Mouse (Mus musculus): ENCODE data around the gene Chchd3. TPM values are rescaled to one million over a fixed set of nuclear protein-coding genes. Genes with fewer than 3 reads are reported as not detected.

Chchd3 gene
- 241 and 274 TPM in 2 replicates for total RNA-seq (2017)

DNA sequence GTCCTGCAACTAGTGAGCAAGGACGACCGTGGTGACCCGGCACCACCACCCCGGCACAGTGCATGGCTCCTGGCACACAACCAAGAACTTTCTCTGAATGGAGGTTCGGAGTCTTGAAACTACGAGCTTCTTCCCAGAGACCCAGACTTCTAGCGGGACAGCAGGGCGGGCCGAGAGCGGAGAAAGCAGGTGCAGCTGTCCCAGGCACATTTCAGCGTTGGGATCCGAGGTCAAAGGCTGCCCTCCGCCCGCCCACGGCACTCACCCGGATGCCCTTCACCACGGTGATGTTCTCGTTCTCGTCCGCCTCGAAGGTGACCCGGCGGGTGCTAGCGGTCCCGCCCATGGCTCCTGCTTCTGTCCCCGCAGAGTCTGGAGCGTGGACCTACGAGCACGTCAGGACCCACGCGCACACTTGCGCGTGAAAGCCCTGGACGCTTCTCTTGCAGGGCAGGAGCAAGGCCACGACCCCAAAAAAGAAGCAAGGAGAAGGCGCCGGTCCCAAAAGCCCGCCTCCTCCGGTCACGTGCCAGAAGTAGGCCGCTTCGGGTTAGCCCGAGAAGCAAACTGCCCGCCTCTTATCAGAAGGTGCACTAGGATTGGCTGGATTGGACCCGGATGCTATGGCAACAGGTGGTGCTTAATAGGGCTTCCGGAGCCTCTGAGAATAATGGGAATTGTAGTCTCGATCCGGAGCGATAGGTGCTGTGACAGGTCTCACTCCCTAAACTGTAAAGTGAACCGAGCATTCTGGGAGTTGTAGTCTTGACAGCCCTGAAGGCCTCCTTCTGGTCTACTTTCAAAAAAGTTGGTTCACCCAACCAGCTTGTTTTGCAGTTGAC lies at the start of gene Chchd3:
TSS of gene Chchd3 (minus strand) at position 526 of the 842 bp plus-strand sequence.
- ATAC-seq (replicated peaks; ENCODE audit: low read depth, poor library complexity, severe bottlenecking) = peak; percentile 99

DNA sequence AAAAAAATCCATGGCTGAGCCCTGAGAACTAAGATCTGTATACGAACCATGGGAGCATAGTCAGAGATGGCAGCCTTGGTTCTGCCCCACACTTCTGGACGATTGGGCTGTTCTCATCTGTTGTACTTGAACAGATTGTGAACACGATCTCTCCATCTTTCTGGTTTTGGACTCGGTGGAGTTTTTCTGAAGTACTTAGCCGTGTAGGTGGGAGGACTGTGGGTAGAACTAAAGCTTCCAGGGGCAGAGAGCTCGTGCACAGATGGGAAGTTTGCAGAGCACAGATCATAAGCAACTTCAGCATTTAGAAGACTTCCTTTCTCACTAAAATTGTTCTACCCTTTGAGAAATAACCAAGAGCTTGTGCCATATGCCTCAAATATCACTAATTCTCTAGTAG lies 44.6 kb upstream of the Chchd3 start:
- no peak for ATAC-seq (replicated peaks; ENCODE audit: low read depth, poor library complexity, severe bottlenecking)

DNA sequence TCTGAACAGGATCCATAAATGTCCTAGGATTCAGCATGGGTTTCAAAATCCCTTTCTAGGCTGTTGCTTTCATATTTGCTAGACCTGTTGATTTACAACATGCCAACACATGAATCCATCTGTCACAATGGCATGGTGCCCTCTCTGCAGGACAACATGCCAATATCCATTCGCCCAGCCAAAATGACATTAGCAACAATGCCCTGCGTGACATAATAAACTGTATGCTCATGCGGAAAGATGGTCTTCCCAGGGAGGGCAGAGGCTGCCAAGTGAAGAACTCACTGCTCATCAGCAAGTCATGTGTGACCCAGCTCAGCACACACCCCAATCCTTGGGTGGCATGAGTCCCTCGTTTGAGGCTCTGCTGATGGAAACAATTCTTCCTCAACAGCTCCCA lies 38.8 kb upstream of the Chchd3 start:
- no peak for ATAC-seq (replicated peaks; ENCODE audit: low read depth, poor library complexity, severe bottlenecking)

DNA sequence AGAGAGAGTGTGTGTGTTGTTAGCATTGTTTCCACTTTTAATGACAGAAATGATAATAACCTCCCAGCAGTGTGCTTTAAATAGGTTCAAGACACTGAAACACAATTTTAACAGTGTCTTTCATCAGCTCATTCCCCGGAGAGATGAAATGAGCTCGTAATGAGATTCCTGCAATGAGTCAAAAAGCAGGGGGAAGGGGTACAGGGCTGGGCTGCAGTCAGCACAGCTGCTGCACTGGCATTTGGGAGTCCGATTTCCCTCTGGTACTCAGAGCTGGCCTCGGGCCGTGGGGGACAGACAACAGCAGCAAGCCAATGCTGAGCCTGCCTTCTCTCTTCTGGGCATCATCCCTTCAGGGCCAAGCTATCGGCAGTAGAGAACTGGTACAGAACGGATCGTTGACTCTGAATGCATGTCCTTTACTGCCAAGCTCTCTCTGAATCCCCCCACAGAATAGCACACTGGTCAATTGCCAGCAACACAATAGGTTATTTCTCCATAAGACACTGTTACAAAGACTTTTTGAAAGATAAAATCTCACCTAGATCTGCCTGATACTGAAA lies 34.7 kb upstream of the Chchd3 start:
- ATAC-seq (replicated peaks; ENCODE audit: low read depth, poor library complexity, severe bottlenecking) = no peak

DNA sequence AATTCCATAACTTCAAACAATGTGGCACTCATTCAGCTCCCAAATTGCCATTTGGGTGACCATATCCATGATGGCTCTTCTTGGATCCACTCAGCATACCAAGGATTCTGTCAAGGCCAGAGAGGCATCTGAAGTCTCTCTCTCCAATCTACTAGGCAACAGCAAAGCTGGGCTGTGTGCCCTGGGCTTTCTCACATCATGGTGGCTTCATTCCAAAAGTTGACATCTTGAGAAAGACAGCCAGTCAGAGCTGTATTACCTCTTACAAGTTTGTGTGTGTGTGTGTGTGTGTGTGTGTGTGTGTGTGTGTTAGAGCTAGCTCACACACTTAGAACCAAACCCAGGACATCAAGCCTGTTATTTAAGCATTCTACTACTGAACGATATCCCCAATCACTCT lies 20.1 kb upstream of the Chchd3 start:
- ATAC-seq (replicated peaks; ENCODE audit: low read depth, poor library complexity, severe bottlenecking) = no peak

DNA sequence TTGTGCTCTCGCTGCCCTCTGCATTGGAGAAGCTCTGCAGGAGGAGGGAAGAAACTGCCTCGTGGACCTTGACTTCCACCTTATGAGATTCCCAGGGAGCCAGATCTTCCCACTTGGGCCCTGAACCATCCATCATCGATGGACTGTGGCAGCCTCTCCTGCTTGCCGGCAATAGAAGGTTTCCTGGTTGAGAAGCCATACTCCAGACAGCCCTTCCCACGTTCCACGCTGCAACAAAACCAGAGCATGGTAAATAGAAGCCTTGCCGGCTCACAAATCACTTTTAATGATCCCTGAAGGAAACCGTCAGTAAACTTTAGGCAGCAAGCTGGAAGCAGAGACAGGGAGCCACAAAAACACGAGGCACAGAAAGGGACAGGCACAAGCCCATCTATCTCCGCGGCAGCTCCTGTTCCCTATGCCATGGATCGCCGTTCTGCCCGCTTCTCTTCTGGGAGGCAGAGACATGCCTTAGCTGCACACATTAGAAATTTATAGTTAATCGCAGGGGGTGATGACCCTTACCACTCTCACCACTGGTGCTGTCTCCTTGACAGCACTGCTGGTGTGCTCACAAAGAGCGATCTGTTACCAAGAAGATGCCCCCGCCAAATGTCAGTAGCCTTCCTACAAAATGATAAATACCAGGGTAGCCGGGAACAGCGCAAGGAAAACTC lies 18.3 kb upstream of the Chchd3 start:
- ATAC-seq (replicated peaks; ENCODE audit: low read depth, poor library complexity, severe bottlenecking) = no peak

DNA sequence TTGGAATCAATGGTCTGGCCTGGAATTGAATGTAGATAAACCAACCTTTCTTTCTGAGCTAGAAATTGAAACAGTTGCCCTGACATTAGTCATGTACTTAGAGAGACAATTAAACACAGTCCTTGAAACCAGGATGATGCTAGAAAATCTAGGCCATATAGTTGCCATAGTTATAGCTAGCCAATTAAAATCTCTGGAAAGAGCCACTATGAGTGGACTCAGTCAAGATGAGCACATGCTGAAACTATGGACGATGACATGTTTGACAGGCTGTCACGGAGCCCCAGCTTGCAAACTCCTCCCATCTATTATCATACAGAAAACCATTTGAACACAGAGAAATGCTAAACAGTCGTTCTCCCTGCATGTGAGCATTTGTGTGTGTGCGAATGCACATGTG lies 6.4 kb upstream of the Chchd3 start:
- no peak for ATAC-seq (replicated peaks; ENCODE audit: low read depth, poor library complexity, severe bottlenecking)

DNA sequence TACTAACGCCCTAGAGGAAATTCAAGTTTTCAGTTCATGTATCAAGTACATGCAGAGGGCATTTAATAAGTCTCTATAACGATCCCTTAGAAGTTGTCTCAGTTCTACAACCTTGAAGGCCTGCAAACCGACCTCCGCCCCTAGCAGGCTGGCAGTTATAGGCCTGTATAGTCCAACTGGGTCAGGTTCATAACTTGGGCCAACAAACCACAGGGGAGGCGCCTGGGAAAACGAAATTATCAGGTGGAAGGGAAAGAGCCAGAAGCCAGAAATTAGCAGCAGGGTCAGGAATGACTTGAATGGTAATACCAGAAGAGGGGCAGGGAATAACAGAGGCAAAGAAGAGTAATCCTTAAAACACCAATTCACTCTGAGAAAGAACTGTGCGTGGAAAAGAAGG lies 784 bp downstream of the Chchd3 start:
- no peak for ATAC-seq (replicated peaks; ENCODE audit: low read depth, poor library complexity, severe bottlenecking)

DNA sequence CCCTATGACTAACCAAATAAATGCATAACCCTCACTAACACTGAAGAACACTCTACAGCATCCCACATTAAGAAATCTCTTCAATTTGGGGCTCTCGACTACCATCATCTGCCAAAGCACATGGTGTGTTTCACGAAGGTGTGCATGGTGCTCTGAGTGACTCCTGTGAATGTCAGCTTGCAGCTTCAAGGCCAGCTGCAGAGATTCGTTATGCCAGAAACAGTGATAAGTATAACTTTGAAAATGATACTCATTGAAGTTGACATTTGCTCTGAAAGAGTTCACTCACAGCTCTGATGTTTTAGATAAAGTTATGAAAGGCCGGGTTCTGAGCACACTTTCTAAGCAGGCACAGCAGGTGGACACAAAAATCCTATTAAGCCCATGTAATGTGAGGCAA lies 3.7 kb downstream of the Chchd3 start:
- no peak for ATAC-seq (replicated peaks; ENCODE audit: low read depth, poor library complexity, severe bottlenecking)

DNA sequence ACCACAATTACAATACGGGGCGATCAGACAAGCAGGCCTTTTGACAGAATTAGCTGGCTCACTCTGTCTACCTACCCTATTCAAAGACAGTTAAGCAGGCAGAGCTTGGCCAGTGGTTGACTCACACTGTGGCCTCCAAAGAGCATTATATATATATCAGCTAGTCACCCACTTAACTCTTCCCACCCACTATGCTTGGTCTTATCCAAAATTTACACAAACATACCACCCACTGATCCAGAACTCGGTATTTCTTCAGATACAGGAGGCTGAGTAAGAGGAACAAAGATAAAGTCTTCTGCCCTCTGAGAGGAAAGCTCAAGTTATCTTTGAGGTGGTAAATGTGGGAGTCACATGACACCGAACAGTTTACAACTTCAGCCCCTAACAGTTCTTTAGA lies 4.4 kb downstream of the Chchd3 start:
- ATAC-seq (replicated peaks; ENCODE audit: low read depth, poor library complexity, severe bottlenecking) = no peak

DNA sequence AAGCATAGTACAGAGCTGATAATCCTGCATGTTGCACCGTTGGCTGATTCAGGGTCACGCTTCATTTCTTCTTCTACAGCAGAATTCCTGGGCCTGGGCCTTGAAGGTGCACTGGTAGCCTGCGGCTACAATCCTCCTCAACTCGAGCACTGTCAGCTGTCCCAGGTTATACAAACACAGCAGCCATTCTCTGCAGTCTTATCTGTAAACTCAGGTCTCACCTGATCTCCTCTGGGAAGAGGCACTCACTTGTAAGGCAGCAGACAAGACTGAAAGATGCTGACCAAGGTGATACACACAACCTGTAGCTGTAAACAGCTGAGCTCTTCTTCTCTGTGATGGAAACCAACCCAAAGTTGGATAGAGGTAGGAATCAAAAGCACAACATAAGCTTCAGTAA lies 5.1 kb downstream of the Chchd3 start:
- ATAC-seq (replicated peaks; ENCODE audit: low read depth, poor library complexity, severe bottlenecking) = no peak

DNA sequence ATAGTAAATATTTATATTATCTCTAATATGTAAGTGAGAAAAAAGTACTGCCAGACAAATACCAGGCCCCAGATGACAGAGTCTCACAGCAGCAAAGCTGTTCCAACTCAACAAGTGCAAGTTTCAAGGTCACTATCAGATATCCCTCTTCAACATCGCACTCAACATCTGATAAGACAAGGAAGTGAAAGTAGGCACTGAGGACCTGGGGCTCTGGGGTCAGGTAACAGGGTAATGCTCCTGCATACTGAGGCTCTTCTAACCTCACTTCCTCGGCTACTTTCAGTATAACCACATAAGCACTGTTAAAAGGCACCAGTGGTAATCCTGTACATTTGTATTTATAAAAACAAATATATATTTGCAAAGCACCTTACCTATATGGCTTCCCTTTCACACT lies 8.4 kb downstream of the Chchd3 start:
- ATAC-seq (replicated peaks; ENCODE audit: low read depth, poor library complexity, severe bottlenecking) = peak; percentile 57; the same call in 1 of the 2 replicates

DNA sequence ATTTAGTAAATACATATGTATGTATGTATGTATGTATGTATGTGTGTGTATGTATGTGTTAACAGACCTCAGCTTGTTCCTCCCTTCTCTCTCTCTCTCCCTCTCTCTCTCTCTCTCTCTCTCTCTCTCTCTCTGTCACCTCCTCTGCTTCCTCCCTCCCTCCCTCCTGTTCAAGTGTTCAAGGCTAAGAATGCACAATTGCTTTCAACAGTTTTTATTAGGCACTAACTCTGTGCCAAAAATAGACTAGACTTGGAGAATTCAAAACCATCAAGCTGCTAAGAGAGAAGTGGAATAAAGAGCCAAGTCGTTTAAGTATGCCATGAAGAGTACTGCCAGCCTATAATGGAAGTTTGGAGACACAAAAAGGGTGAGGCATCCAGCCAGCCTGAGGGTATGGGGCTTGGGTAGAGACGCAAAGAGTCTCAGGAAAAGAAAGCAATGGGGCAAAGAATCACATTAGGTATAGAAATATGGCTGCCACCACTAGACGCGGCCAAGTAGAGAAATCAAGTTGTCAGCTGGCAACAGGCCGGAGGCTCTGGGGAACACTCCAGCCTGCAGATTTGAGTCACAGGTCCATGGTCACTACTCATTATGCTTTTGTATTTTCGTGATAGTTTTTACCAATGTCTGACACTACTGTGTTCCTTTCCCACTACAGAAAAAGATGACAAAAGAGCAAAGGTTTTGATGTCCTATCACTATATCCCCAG lies 10.2 kb downstream of the Chchd3 start:
- ATAC-seq (replicated peaks; ENCODE audit: low read depth, poor library complexity, severe bottlenecking) = no peak

DNA sequence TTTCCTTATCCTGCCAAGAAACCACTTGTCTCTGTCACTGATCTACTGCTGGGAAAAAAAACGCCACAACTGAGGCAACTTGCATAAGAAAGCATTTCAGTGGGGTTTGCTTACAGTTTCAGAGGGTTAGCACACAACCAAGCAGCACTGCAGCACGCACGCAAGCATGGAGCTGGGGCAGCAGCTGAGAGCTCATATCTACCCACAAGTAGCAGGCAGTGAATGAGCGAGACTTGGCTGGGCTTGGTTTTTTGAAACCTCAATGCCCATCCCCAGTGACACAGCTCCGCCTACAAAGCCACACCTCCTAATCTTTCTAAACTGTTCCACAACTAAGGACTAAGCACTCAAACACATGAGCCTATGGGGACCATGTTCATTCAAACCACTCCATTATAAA lies 16.6 kb downstream of the Chchd3 start:
- ATAC-seq (replicated peaks; ENCODE audit: low read depth, poor library complexity, severe bottlenecking) = no peak

DNA sequence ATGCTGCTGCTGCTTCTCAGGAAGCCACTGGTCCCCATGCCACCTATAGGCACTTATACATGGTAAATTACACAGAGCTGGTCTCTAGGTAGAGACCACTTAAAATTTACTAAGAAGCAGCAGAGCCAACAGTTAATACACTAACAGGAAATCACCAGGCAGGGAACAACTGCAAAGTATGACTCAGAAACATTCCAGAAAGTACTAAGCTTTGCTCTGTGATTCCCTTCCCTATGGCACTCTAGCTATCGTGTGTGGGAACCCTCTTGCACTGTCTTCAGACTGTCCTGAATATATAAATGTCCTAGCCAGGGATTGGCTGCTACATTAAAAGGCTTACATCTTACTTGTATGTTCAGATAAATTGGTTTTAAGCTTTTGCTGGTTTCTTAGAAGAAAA lies 17.2 kb downstream of the Chchd3 start:
- ATAC-seq (replicated peaks; ENCODE audit: low read depth, poor library complexity, severe bottlenecking) = no peak

DNA sequence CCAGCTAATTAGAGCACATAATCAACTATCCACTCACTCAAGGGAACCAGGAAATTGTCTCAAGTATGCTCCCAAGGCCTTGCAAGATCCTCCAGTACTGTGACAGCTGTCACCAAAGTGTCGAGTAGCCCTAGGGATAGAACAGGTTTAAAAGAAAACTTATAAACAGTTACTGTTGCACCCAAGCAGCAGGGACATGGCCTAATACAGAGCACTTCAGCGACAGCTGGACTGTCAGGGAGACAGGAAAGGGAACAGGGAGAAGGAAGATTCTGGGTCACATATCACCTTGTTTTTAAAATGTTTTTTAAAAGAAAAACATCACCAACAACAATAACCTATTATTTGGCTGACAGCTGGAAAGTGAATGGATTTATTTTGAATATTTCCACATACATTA lies 18.1 kb downstream of the Chchd3 start:
- no peak for ATAC-seq (replicated peaks; ENCODE audit: low read depth, poor library complexity, severe bottlenecking)

DNA sequence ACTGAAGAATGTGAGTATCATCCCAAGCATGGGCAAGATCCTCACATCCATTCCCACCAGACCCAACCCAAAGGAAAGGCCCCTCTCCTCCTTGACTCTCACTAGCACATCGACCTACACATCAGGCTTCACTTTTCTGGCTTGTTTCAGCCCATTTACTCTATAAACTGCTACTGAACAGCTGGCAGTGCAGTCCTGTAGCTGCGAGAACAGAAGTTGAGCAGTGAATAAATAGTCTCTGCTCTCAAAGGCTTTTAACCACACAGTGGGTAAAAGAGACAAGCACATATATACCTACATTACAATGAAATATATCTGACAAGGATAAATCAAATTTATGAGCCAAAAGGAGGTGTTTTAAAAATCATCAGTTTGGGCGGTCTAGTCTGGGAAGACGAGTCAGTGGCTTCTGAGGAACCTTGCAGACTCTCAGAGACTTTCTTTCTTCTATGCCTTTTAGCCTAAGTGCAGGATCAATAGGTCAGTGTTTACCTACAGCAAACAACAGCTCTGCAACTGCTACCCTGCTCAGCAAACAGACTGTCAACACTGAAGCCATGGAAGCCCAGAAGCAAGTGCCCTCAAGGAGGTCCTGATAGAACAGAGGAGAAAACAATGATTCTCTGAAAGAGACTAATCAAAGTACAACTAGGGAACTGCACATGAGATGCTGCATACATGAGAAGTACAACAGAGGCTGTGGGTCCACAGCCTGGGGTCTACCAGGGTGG lies 19.5 kb downstream of the Chchd3 start:
- no peak for ATAC-seq (replicated peaks; ENCODE audit: low read depth, poor library complexity, severe bottlenecking)

DNA sequence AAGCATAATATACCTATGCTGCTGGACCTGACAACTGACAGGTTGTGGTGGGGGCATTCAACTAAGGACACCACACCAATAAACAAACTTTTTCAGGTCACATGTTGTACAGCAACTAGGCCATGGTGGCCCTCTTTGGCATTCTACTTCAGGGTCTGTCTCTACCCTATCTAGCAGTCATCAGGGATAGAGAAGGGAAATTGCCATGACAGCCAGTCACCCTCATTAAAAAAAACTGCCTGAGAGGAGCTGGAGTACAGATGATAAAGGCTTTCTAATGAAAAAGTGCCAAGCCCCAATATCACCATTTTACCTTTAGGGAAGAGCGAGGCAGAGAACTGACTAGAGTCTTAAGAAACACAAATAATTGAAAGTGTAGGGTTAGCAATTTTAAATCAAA lies 27.5 kb downstream of the Chchd3 start:
- no peak for ATAC-seq (replicated peaks; ENCODE audit: low read depth, poor library complexity, severe bottlenecking)

DNA sequence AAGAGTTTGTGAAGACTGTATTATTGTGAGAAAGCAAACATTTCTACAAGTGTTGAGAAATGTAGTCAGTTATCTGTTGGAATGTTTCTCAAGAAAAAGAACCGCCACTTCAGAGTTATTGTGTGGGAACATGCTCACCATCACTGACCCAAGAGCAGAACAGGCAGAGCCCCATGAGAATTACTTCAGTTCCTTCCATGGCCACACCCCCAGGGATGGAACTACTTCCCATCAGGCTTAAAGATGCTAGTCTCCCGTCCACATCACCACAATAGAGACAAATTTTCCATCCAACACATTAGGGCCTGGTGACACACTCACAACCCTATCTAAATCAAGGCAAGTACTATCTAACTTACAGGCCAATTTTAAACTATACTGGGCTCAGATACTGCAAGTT lies 28.4 kb downstream of the Chchd3 start:
- no peak for ATAC-seq (replicated peaks; ENCODE audit: low read depth, poor library complexity, severe bottlenecking)

DNA sequence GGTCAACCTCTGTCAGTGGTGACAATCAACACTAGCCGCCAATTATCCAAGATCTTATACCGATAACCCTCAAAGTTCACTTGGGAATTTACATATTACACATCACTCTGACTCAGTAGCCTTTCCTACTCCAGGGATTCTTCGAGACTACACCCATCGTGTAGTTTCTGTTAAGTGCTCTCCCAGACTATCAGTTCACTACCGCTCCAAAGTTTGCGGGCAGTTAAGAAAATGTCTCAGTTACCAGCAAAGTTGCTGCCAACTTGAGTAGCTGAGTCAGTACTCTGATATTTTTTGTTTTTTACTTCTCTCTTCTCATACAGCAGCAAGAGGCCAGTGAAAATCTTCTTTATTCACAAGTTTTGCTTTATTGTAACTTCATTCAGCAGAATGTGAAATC lies 31.8 kb downstream of the Chchd3 start:
- no peak for ATAC-seq (replicated peaks; ENCODE audit: low read depth, poor library complexity, severe bottlenecking)
